Mouse (Mus musculus): ENCODE results near the gene Mief2.

The Mief2 gene

GRCm38 (mm10) chr11:60726601-60727391 lies 1.4 kb upstream of the Mief2 start, which contains the start of gene Flii:
Gene Flii (minus strand): TSS chr11:60727263.
- peak; percentile 90 to 93 for DNase-seq

GRCm38 (mm10) chr11:60727392-60728140 lies 632 bp upstream of the Mief2 start:
- DNase-seq: no peak

GRCm38 (mm10) chr11:60729217-60729641 lies 1.0 kb downstream of the Mief2 start:
- no peak for DNase-seq

GRCm38 (mm10) chr11:60730169-60730568 lies 2.0 kb downstream of the Mief2 start:
- no peak for DNase-seq

- no peak for DNase-seq
Measured at GRCm38 (mm10) chr11:60731251-60731650, 3.1 kb downstream of the Mief2 start.

GRCm38 (mm10) chr11:60734206-60734605 lies 6.0 kb downstream of the Mief2 start:
- no peak for DNase-seq

GRCm38 (mm10) chr11:60735191-60735590 lies 7.0 kb downstream of the Mief2 start:
- no peak for DNase-seq

- no peak for DNase-seq
Measured at GRCm38 (mm10) chr11:60736491-60736890, 8.3 kb downstream of the Mief2 start.

- DNase-seq: no peak
Measured at GRCm38 (mm10) chr11:60737450-60737849, 9.3 kb downstream of the Mief2 start.

GRCm38 (mm10) chr11:60740321-60740720 lies 12.1 kb downstream of the Mief2 start:
- DNase-seq: no peak

GRCm38 (mm10) chr11:60755570-60755969 lies 27.4 kb downstream of the Mief2 start:
- DNase-seq: no peak

- DNase-seq: no peak
Measured at GRCm38 (mm10) chr11:60761681-60762080, 33.5 kb downstream of the Mief2 start.

GRCm38 (mm10) chr11:60766969-60767368 lies 38.8 kb downstream of the Mief2 start:
- no peak for DNase-seq

GRCm38 (mm10) chr11:60769322-60769721 lies 41.1 kb downstream of the Mief2 start:
- DNase-seq: no peak

- no peak for DNase-seq
Measured at GRCm38 (mm10) chr11:60770776-60771175, 42.6 kb downstream of the Mief2 start.

- DNase-seq: no peak
Measured at GRCm38 (mm10) chr11:60772161-60772560, 44.0 kb downstream of the Mief2 start.

GRCm38 (mm10) chr11:60774158-60774689 lies 46.0 kb downstream of the Mief2 start:
- DNase-seq: no peak

GRCm38 (mm10) chr11:60774841-60775240 lies 46.6 kb downstream of the Mief2 start:
- no peak for DNase-seq

GRCm38 (mm10) chr11:60775578-60775977 lies 47.4 kb downstream of the Mief2 start:
- no peak for DNase-seq

- no peak for DNase-seq
Measured at GRCm38 (mm10) chr11:60776107-60776828, 48.1 kb downstream of the Mief2 start.

GRCm38 (mm10) chr11:60776829-60777740 lies 48.9 kb downstream of the Mief2 start, which contains the start of the genes Top3a and Smcr8:
Gene Top3a (minus strand): TSS chr11:60777365.
Gene Smcr8 (plus strand): TSS chr11:60777524.
- DNase-seq: peak; percentile 85 to 90
